11 mouse cellular contexts compared by ENCODE assay signal in genomic region chr11:98047745-98048144, GRCm38 (mm10). TPM values are rescaled to one million over a fixed set of nuclear protein-coding genes. Genes with fewer than 3 reads are reported as not detected.
DNase-seq lines count a peak whose midpoint lies in the region; ATAC-seq and TF ChIP-seq lines count a peak whose summit lies in the region.
"Had no signal": no experiment of that assay in that cellular context is flagged by ENCODE, and none has a peak within 500 bp of the region (broad histone marks: within the 10 kb centered on the region; RNA-seq: fewer than 3 reads in every experiment).

No protein-coding gene starts in this region.

- peak; percentile 79 for DNase-seq in gastrocnemius, adult 2 months
- no peak for DNase-seq in gastrocnemius, adult 8-10 months (ENCODE audit: low spot score in 2 of 2)
- DNase-seq in left cerebral cortex, postnatal 10 days (ENCODE audit: extremely low spot score in 1 of 2, low spot score in 2 of 2), result peak; percentile 63 to 72
- DNase-seq in left cerebral cortex, adult 8-10 months (ENCODE audit: low spot score in 2 of 2), result no peak
- peak; percentile 49 to 75 for DNase-seq in cerebellum, postnatal 4 days (ENCODE audit: low spot score in 2 of 2)
- no peak for DNase-seq in ovary, postnatal 14 days (ENCODE audit: low spot score)
- DNase-seq in urinary bladder, adult 2 months (ENCODE audit: low spot score), result no peak
- DNase-seq: kidney, postnatal 36 days had no signal

- no peak overlapping the region for H3K4me3 ChIP-seq in gastrocnemius, adult 2 months
- H3K4me3 ChIP-seq: embryonic facial prominence, embryonic 12.5 days had no signal

- TF ChIP-seq CTCF in gastrocnemius, adult 2 months (IDR thresholded peaks at IDR 0.05), result no peak

- H3K27ac ChIP-seq in gastrocnemius, adult 2 months, result no peak overlapping the region
- H3K27ac ChIP-seq: embryonic facial prominence, embryonic 12.5 days; macrophage had no signal

- intact Hi-C loops in gastrocnemius, adult 2 months (cut with DNase I), result no loop called here
- intact Hi-C loops in left cerebral cortex, postnatal 10 days (cut with DNase I), result no loop called here

- peak; percentile 74; the same call in 1 of the 2 replicates for ATAC-seq in cerebellum, adult (ENCODE audit: insufficient number of reproducible peaks, low FRiP score, low TSS enrichment)

RNA-seq across cellular contexts. Expression of gene Stac2, which starts 5.5 kb away (rescaled TPM):
- total RNA-seq in gastrocnemius, adult 2 months (2021), result under 1 TPM in 1 of 2 experiments, not detected in 1; 0.11 TPM
- total RNA-seq in gastrocnemius, adult 8-10 months (2022), result under 1 TPM in 2 of 4 experiments, not detected in 2; 0.11 to 0.70 TPM
- total RNA-seq in left cerebral cortex, postnatal 10 days (2021), result 10 to 100 TPM; 15.3 to 17.7 TPM
- total RNA-seq in left cerebral cortex, adult 8-10 months (2022), result 100 to 1,000 TPM in 1 of 4 experiments, 10 to 100 TPM in 3; 83.1 to 109 (median 94.1) TPM
- 0.14 and 0.41 TPM in 2 replicates for polyA plus RNA-seq in urinary bladder, adult 2 months (2012; rRNA removed)

RNA-seq across cellular contexts. Expression of gene Rpl19, which starts 21.2 kb away (rescaled TPM):
- 100 to 1,000 TPM; 404 to 490 TPM for total RNA-seq in gastrocnemius, adult 2 months (2021)
- 100 to 1,000 TPM; 364 to 479 (median 402) TPM for total RNA-seq in gastrocnemius, adult 8-10 months (2022)
- total RNA-seq in left cerebral cortex, postnatal 10 days (2021), result 100 to 1,000 TPM; 571 to 605 TPM
- 100 to 1,000 TPM; 564 to 674 (median 627) TPM for total RNA-seq in left cerebral cortex, adult 8-10 months (2022)
- 1,600 and 1,809 TPM in 2 replicates for polyA plus RNA-seq in urinary bladder, adult 2 months (2012; rRNA removed)

RNA-seq across cellular contexts. Expression of gene Cacnb1, which starts 24.9 kb away (rescaled TPM):
- 100 to 1,000 TPM; 199 to 214 TPM for total RNA-seq in gastrocnemius, adult 2 months (2021)
- 100 to 1,000 TPM; 172 to 203 (median 187) TPM for total RNA-seq in gastrocnemius, adult 8-10 months (2022)
- 100 to 1,000 TPM; 118 to 121 TPM for total RNA-seq in left cerebral cortex, postnatal 10 days (2021)
- 100 to 1,000 TPM; 127 to 142 (median 137) TPM for total RNA-seq in left cerebral cortex, adult 8-10 months (2022)
- 12.1 and 12.4 TPM in 2 replicates for polyA plus RNA-seq in urinary bladder, adult 2 months (2012; rRNA removed)

RNA-seq across cellular contexts. Expression of gene Arl5c, which starts 51.8 kb away (rescaled TPM):
- under 1 TPM; 0.31 to 0.47 TPM for total RNA-seq in gastrocnemius, adult 2 months (2021)
- under 1 TPM in 2 of 4 experiments, not detected in 2; 0.18 to 0.19 TPM for total RNA-seq in gastrocnemius, adult 8-10 months (2022)
- total RNA-seq in left cerebral cortex, postnatal 10 days (2021), result 1 to 10 TPM; 2.6 to 3.7 TPM
- 1 to 10 TPM; 1.5 to 2.1 (median 1.7) TPM for total RNA-seq in left cerebral cortex, adult 8-10 months (2022)
- 3.2 and 3.9 TPM in 2 replicates for polyA plus RNA-seq in urinary bladder, adult 2 months (2012; rRNA removed)

Comparison
In these comparisons a context has a peak if more than half of its experiments do, and no peak if none do; other contexts are left out.
1. DNase-seq: peak in gastrocnemius, adult 2 months (single experiment), left cerebral cortex, postnatal 10 days (2 of 2) and cerebellum, postnatal 4 days (2 of 2); none in gastrocnemius, adult 8-10 months (0 of 2), left cerebral cortex, adult 8-10 months (0 of 2), ovary, postnatal 14 days (single experiment) and urinary bladder, adult 2 months (single experiment).
2. RNA of gene Stac2, which starts 5.5 kb away (total RNA-seq): 83.1 to 109 TPM in left cerebral cortex, adult 8-10 months and 15.3 to 17.7 TPM in left cerebral cortex, postnatal 10 days; 0.11 to 0.70 TPM in gastrocnemius, adult 8-10 months and 0.11 TPM in gastrocnemius, adult 2 months; every median in the first group is over 4 times any median in the second.